Mouse (Mus musculus): Measurements from ENCODE around the gene Evl. TPM values are rescaled to one million over a fixed set of nuclear protein-coding genes. Genes with fewer than 3 reads are reported as not detected.
"Not testable (repeated sequence)": the region's sequence is repeated elsewhere in the genome, so short reads cannot be mapped to it uniquely, and the experiment has no call there.

Evl gene
- polyA plus RNA-seq, 1 experiment from 2014 or later, result 30.6 TPM

GRCm38 (mm10) chr12:108700037-108700436 lies 145.5 kb downstream of the Evl start:
- 56% methylated on average over 5 of the region's 5 CpGs for WGBS
- Histone ChIP-seq H3K4me1 (peaks cover 27% of the 10 kb centered on the region), H3K4me3 (no peak overlapping the region), H3K27ac (replicated peaks) (no peak overlapping the region; the same call in 1 of the 2 replicates), H3K9ac (no peak overlapping the region), H3K9me3 (no peaks in the 10 kb centered on the region), H3K36me3 (no peaks in the 10 kb centered on the region), H3K27me3 (replicated peaks) (peaks cover 50% of the 10 kb centered on the region), H3K4me2 (no peak overlapping the region)
- ATAC-seq (ENCODE audit: extremely low read depth, insufficient number of reproducible peaks, low FRiP score, low TSS enrichment), result no peak

GRCm38 (mm10) chr12:108701221-108701620 lies 146.7 kb downstream of the Evl start:
- no peak for ATAC-seq (ENCODE audit: extremely low read depth, insufficient number of reproducible peaks, low FRiP score, low TSS enrichment)
- Histone ChIP-seq H3K9me3 (no peaks in the 10 kb centered on the region), H3K36me3 (no peaks in the 10 kb centered on the region), H3K4me1 (peaks cover 27% of the 10 kb centered on the region), H3K27me3 (replicated peaks) (peaks cover 54% of the 10 kb centered on the region), H3K9ac (no peak overlapping the region), H3K4me2 (no peak overlapping the region), H3K4me3 (no peak overlapping the region), H3K27ac (replicated peaks) (no peak overlapping the region)
- WGBS, result 52% methylated on average over 2 of the region's 2 CpGs

- H3K27me3 ChIP-seq (replicated peaks), result peaks cover 54% of the 10 kb centered on the region
Measured at GRCm38 (mm10) chr12:108702185-108702584, 147.7 kb downstream of the Evl start, which contains the start of gene Degs2. Degs2 (minus strand) TSS chr12:108702315.

GRCm38 (mm10) chr12:108705486-108705885 lies 151.0 kb downstream of the Evl start:
- Histone ChIP-seq H3K36me3 (no peaks in the 10 kb centered on the region), H3K27me3 (replicated peaks) (peaks cover 50% of the 10 kb centered on the region), H3K27ac (replicated peaks) (no peak overlapping the region), H3K9me3 (no peaks in the 10 kb centered on the region), H3K9ac (no peak overlapping the region), H3K4me2 (no peak overlapping the region), H3K4me3 (no peak overlapping the region), H3K4me1 (peaks cover 12% of the 10 kb centered on the region)
- WGBS, result 68% methylated on average over 6 of the region's 6 CpGs
- ATAC-seq (ENCODE audit: extremely low read depth, insufficient number of reproducible peaks, low FRiP score, low TSS enrichment), result no peak

More at GRCm38 (mm10) chr12:108702185-108702584, 147.7 kb downstream of the Evl start, which contains the start of gene Degs2:
- H3K36me3 ChIP-seq, result no peaks in the 10 kb centered on the region
- peak within 1 kb of the TSS; percentile 43 for H3K4me3 ChIP-seq
- H3K4me1 ChIP-seq, result peaks cover 27% of the 10 kb centered on the region
- H3K27ac ChIP-seq (replicated peaks), result no peak within 1 kb of the TSS
- H3K9me3 ChIP-seq, result no peaks in the 10 kb centered on the region
- no peak within 1 kb of the TSS for H3K9ac ChIP-seq
- no peak for ATAC-seq (ENCODE audit: extremely low read depth, insufficient number of reproducible peaks, low FRiP score, low TSS enrichment)
- peak within 1 kb of the TSS; percentile 66 for H3K4me2 ChIP-seq
- 2% methylated on average over 32 of the region's 32 CpGs for WGBS

- 43% methylated on average over 7 of the region's 7 CpGs for WGBS
- H3K4me1 ChIP-seq, result peaks cover 12% of the 10 kb centered on the region
- H3K4me2 ChIP-seq, result no peak overlapping the region
Measured at GRCm38 (mm10) chr12:108706129-108706528, 151.6 kb downstream of the Evl start.

GRCm38 (mm10) chr12:108709386-108709785 lies 154.9 kb downstream of the Evl start:
- no peak for ATAC-seq (ENCODE audit: extremely low read depth, insufficient number of reproducible peaks, low FRiP score, low TSS enrichment)
- no peaks in the 10 kb centered on the region for H3K9me3 ChIP-seq
- H3K36me3 ChIP-seq, result no peaks in the 10 kb centered on the region
- no peak overlapping the region for H3K9ac ChIP-seq
- no peak overlapping the region for H3K4me3 ChIP-seq
- peaks cover 11% of the 10 kb centered on the region for H3K27me3 ChIP-seq (replicated peaks)
- WGBS, result 74% methylated on average over 6 of the region's 6 CpGs
- no peak overlapping the region for H3K27ac ChIP-seq (replicated peaks)
- no peaks in the 10 kb centered on the region for H3K4me1 ChIP-seq
- H3K4me2 ChIP-seq, result no peak overlapping the region

More at GRCm38 (mm10) chr12:108706129-108706528, 151.6 kb downstream of the Evl start:
- no peaks in the 10 kb centered on the region for H3K36me3 ChIP-seq
- no peak overlapping the region for H3K9ac ChIP-seq
- H3K27me3 ChIP-seq (replicated peaks), result peaks cover 43% of the 10 kb centered on the region
- no peaks in the 10 kb centered on the region for H3K9me3 ChIP-seq
- ATAC-seq (ENCODE audit: extremely low read depth, insufficient number of reproducible peaks, low FRiP score, low TSS enrichment), result no peak
- H3K4me3 ChIP-seq, result no peak overlapping the region
- H3K27ac ChIP-seq (replicated peaks), result no peak overlapping the region

GRCm38 (mm10) chr12:108709964-108710765 lies 155.6 kb downstream of the Evl start:
- Histone ChIP-seq H3K4me1 (no peaks in the 10 kb centered on the region), H3K36me3 (no peaks in the 10 kb centered on the region), H3K27me3 (replicated peaks) (peaks cover 3% of the 10 kb centered on the region; the same call in 1 of the 2 replicates), H3K4me3 (no peak overlapping the region), H3K27ac (replicated peaks) (no peak overlapping the region), H3K9ac (no peak overlapping the region), H3K4me2 (no peak overlapping the region), H3K9me3 (no peaks in the 10 kb centered on the region)
- WGBS, result 72% methylated on average over 6 of the region's 6 CpGs
- ATAC-seq (ENCODE audit: extremely low read depth, insufficient number of reproducible peaks, low FRiP score, low TSS enrichment), result no peak

GRCm38 (mm10) chr12:108710861-108711615 lies 156.5 kb downstream of the Evl start:
- no peak overlapping the region for H3K4me2 ChIP-seq
- no peak for ATAC-seq (ENCODE audit: extremely low read depth, insufficient number of reproducible peaks, low FRiP score, low TSS enrichment)
- no peaks in the 10 kb centered on the region for H3K36me3 ChIP-seq
- no peaks in the 10 kb centered on the region for H3K27me3 ChIP-seq (replicated peaks)
- no peak overlapping the region for H3K4me3 ChIP-seq
- no peaks in the 10 kb centered on the region for H3K4me1 ChIP-seq
- H3K27ac ChIP-seq (replicated peaks), result no peak overlapping the region
- WGBS, result 75% methylated on average over 9 of the region's 9 CpGs
- H3K9ac ChIP-seq, result no peak overlapping the region
- no peaks in the 10 kb centered on the region for H3K9me3 ChIP-seq

- no peak overlapping the region for H3K4me2 ChIP-seq
- 67% methylated on average over 4 of the region's 4 CpGs for WGBS
- H3K36me3 ChIP-seq, result no peaks in the 10 kb centered on the region
- H3K4me3 ChIP-seq, result no peak overlapping the region
- no peaks in the 10 kb centered on the region for H3K9me3 ChIP-seq
- no peaks in the 10 kb centered on the region for H3K4me1 ChIP-seq
- no peak overlapping the region for H3K9ac ChIP-seq
- ATAC-seq (ENCODE audit: extremely low read depth, insufficient number of reproducible peaks, low FRiP score, low TSS enrichment), result no peak
- no peak overlapping the region for H3K27ac ChIP-seq (replicated peaks)
- no peaks in the 10 kb centered on the region for H3K27me3 ChIP-seq (replicated peaks)
Measured at GRCm38 (mm10) chr12:108712481-108712880, 158.0 kb downstream of the Evl start.

GRCm38 (mm10) chr12:108713972-108714371 lies 159.5 kb downstream of the Evl start:
- not testable (repeated sequence) for H3K4me1 ChIP-seq; H3K36me3 ChIP-seq; H3K4me3 ChIP-seq; H3K9me3 ChIP-seq; H3K27me3 ChIP-seq (replicated peaks); H3K27ac ChIP-seq (replicated peaks); H3K9ac ChIP-seq; H3K4me2 ChIP-seq; ATAC-seq (ENCODE audit: extremely low read depth, insufficient number of reproducible peaks, low FRiP score, low TSS enrichment)
- 90% methylated on average over 14 of the region's 14 CpGs for WGBS

- 62% methylated on average over 5 of the region's 5 CpGs for WGBS
- ATAC-seq (ENCODE audit: extremely low read depth, insufficient number of reproducible peaks, low FRiP score, low TSS enrichment), result no peak
- H3K36me3 ChIP-seq, result no peaks in the 10 kb centered on the region
- no peak overlapping the region for H3K4me2 ChIP-seq
- no peak overlapping the region for H3K4me3 ChIP-seq
- no peaks in the 10 kb centered on the region for H3K27me3 ChIP-seq (replicated peaks)
- no peaks in the 10 kb centered on the region for H3K4me1 ChIP-seq
- H3K27ac ChIP-seq (replicated peaks), result no peak overlapping the region
- no peak overlapping the region for H3K9ac ChIP-seq
- H3K9me3 ChIP-seq, result no peaks in the 10 kb centered on the region
Measured at GRCm38 (mm10) chr12:108715854-108716253, 161.3 kb downstream of the Evl start.
